Mouse (Mus musculus) 3T3-L1 (cell line): Measurements from ENCODE around the gene Trp53bp2.

Experiments
- DNase-seq: peaks from one replicate; pipeline ENCODE4 v3.0.0-alpha.2; 2015; ENCODE audit warnings: low read depth, low spot score

The Trp53bp2 gene

GRCm38 (mm10) chr1:182408684-182409327 is at the start of gene Trp53bp2:
Gene Trp53bp2 (plus strand): TSS chr1:182409172.
- peak; percentile 96 for DNase-seq

DNA sequence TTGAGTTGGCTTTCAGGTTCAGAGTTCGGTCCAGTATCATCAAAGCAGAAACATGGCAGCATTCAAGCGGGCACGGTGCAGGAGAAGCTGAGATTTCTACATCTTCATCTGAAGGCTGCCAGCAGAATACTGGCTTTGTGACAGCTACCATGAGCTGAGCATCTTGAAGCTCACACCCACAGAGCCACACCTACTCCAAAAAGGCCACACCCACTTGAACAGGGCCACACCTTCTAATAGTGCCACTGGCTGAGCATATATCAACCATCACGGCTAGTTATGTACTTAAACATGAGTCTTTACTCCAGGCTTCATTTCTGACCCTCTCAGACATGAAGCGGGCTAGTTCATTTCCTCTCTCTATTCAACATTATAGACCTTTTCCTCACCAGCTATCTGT is 46.3 kb upstream of the Trp53bp2 start:
- no peak for DNase-seq

GRCm38 (mm10) chr1:182363683-182364404 is 45.1 kb upstream of the Trp53bp2 start:
- DNase-seq, result peak; percentile 37

GRCm38 (mm10) chr1:182368309-182368708 is 40.7 kb upstream of the Trp53bp2 start:
- peak; percentile 61 for DNase-seq

DNA sequence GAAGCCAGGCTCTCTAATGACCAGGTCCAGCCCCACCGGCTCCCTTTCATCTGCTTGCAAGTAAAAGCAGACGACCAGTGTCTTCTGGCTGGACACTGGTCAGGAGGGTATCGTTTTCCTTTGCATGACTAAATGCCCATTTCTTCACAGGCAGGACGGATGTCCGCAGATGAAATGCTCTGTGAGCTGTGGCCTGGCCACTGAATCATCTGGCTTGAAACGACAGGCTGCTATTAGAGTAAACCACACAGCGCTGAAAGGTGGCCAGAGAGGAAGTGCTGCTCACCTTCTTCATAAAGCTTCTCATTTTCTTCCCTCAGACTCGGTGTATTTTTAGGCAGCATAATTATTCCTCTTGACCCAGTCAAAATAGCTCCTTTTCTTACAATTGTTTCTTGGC is 40.2 kb upstream of the Trp53bp2 start:
- peak; percentile 88 for DNase-seq

- DNase-seq, result peak; percentile 79
Observed at GRCm38 (mm10) chr1:182369435-182369834, 39.5 kb upstream of the Trp53bp2 start.

GRCm38 (mm10) chr1:182371891-182372290 is 37.1 kb upstream of the Trp53bp2 start:
- DNase-seq, result peak; percentile 59

DNA sequence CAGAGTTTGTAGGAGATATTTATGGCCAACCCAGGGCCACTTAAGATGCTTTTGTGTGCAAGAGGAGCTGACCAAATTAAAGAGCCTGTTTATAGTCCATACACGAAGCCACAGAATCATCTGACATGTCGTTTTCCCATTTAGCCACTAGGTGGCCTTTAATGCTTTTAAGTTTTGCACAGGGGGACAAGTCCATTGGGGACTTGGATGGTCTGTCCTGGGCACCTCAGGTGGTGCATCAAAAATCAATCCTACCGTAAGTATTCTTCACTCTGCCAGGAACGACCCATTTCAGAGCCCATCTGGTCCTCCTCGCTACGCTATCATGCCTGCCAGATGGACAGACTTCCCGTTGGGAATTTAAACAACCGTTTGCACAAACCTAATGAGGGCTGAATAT is 32.8 kb upstream of the Trp53bp2 start:
- peak; percentile 82 for DNase-seq

DNA sequence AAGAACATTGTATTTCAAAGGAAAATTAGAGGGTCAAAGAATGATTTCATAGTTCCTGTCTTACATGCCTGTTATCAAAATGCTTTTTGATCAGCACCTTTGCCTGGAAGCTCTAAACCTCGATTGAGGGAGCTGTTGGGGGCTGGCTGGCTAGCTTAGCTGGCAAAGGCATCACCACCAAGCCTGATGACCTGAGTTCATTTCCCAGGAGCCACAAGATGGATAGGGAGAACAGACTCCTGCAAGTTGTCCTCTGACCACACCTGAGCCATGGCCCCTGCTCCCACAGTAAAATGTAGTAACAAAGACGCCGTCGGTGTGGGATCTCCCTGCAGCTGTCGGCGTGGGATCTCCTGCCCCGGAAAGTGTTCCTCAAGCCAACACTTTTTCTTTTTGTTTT is 32.1 kb upstream of the Trp53bp2 start:
- DNase-seq, result no peak

- no peak for DNase-seq
Observed at GRCm38 (mm10) chr1:182377519-182377918, 31.5 kb upstream of the Trp53bp2 start.

- no peak for DNase-seq
Observed at GRCm38 (mm10) chr1:182378205-182378835, 30.7 kb upstream of the Trp53bp2 start.

- DNase-seq, result no peak
Observed at GRCm38 (mm10) chr1:182378876-182379275, 30.1 kb upstream of the Trp53bp2 start.

- no peak for DNase-seq
Observed at GRCm38 (mm10) chr1:182380683-182381082, 28.3 kb upstream of the Trp53bp2 start.

DNA sequence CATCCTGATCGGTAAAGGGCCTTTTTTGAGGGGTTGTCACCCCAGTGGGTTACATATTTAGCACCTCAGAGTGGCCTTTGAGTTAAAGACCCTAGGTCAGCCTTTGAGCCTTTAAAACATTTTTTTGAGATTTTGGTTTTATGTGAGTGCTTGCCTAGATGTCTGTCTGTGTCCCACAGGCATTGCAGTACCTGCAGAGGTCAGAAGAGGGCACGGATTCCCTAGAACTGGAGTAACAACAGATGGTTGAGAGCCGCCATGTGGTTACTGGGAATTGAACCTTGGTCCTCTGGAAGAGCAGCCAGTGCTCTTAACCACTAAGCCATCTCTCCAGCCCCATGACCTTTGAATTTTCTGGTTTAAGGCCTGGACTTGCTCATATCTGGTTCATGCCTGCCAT is 27.6 kb upstream of the Trp53bp2 start:
- DNase-seq, result no peak

GRCm38 (mm10) chr1:182383096-182383495 is 25.9 kb upstream of the Trp53bp2 start:
- peak; percentile 49 for DNase-seq

DNA sequence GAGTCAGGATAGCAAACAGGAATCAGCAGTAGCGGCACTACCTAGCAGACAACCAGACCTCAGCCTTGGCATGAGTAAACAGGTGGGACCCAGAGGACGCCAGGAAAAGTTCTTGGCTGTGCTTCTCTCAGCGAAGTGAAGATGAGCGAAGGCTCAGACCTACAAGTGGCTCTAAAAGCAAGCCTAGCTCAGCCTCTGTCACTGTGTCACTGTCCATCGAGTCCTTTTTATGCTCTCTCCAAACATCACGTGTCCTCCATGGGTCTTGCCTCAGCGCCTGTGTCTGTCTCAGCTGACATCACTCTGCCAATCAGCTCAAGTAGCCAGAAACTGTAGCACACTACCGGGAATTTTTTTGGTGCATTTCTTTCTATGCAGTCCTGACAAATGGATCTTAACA is 22.5 kb upstream of the Trp53bp2 start:
- DNase-seq, result no peak

GRCm38 (mm10) chr1:182388729-182389128 is 20.2 kb upstream of the Trp53bp2 start:
- no peak for DNase-seq

DNA sequence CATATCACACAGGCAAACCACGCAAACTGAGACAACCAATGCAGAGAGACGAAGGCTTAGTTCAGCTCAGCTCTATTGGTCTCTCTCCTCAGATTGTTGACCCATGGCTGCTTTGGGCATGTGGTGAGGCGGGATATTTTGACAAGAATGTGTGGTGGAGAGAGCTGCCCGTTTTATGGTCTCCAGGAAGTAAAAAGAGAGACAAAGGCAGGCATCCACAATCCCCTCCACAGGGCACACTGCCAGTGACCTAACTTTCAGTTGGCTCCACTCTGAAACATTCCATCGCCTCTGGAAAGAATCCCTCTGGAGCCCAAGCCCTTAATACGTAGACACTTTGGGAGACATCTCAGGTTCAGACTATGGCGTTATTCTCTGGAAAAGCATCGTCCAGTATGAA is 10.8 kb upstream of the Trp53bp2 start:
- DNase-seq, result no peak

- no peak for DNase-seq
Observed at GRCm38 (mm10) chr1:182398780-182399179, 10.2 kb upstream of the Trp53bp2 start.

DNA sequence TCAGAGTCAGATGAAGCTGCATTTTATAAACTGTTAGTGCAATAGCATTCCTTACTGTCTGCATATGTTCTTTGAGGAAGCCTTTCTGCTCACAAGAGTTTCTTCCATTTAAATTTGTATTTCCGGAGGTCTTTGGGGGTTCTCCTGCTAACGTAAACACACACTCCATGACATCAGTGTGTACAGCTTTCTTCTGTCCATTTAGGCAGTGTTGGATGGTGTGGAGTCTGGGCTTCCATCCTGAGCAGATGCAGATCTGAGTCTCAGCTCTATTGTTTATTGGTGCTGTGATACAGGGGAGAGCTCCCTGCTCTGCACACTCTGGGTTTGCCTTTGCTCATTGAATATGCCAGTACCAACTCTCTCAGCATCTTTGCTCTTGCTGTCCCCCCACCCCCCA is 9.8 kb upstream of the Trp53bp2 start:
- DNase-seq, result no peak

GRCm38 (mm10) chr1:182399908-182400307 is 9.1 kb upstream of the Trp53bp2 start:
- no peak for DNase-seq

DNA sequence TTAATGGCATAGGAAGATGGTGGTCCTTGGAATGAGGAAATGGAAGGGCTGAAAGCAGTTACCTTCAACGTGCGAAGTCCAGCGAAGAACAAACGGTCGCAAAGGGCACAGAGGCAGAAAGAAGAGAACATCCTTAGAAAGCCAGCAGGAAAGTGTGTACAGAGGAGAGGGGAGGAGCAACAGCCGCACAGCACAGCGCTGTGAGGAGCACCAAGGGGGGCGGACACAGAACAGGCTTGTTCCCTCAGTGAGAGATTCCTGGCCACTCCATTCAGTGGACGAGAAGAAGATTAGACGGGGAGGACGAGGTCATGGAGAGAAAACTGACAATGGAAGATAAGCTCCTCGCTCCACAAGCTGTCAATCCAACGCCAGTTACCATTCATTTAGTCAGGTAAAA is 5.9 kb upstream of the Trp53bp2 start:
- no peak for DNase-seq

DNA sequence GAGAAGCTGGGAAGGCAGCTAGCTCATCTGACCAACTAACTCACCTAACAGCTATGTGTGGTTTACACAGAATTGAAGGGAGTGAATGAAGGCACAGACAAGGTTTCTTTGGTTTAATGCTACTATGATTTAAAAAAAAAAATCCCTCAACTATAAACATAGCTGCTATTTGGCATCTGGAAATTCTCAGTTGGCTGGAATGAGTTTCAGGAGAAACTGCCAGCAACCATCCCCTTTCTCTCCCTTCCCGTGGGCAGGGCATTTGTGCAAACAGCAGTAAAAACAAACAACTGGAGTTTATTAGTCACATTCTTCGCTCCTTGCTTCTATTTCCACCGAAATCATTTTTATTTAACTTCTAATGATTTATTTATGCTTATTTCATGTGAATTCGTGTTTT is 2.4 kb upstream of the Trp53bp2 start:
- DNase-seq, result peak; percentile 42
